Mouse (Mus musculus) midbrain, embryonic 11.5 days (tissue): ENCODE measurements at regions not wholly inside any gene's neighbourhood (a gene's known extent, or its start where the extent isn't known, plus 50 kb on each side); places are given as distances from the start of the nearest gene placed in this dataset.

ENCODE experiments used
- ATAC-seq: fragments of 200-750 bp; cut with Nextera tagmentation; 2 replicates; pipeline ENCODE4 v1.8.0; 2017; ENCODE audit warnings: moderate TSS enrichment, moderate library complexity; ENCODE audit not compliant: low FRiP score
- DNase-seq: peaks from one replicate; pipeline ENCODE4 v3.0.0; 2015; ENCODE audit warnings: low spot score; ENCODE audit errors: missing footprints
- H3K27ac ChIP-seq: fragments of 300-500 bp; sonication (generic); 2 replicates; pipeline ENCODE4 v1.5.1; 2014; ENCODE audit warnings: low read depth, low read length
- H3K27me3 ChIP-seq: fragments of 300-500 bp; sonication (generic); 2 replicates; pipeline ENCODE4 v1.6.1; 2014; ENCODE audit warnings: mild to moderate bottlenecking, low read length, moderate library complexity, mixed read lengths; ENCODE audit not compliant: control insufficient read depth, insufficient read depth
- H3K36me3 ChIP-seq: fragments of 300-500 bp; sonication (generic); 2 replicates; pipeline ENCODE4 v1.6.1; 2014; ENCODE audit warnings: mild to moderate bottlenecking, low read length, moderate library complexity, mixed read lengths; ENCODE audit not compliant: control insufficient read depth, insufficient read depth
- H3K4me1 ChIP-seq: fragments of 300-500 bp; sonication (generic); 2 replicates; pipeline ENCODE4 v1.6.1; 2014; ENCODE audit warnings: low read length; ENCODE audit not compliant: control insufficient read depth, insufficient read depth
- H3K4me2 ChIP-seq: fragments of 300-500 bp; sonication (generic); 2 replicates; pipeline ENCODE4 v1.6.1; 2014; ENCODE audit warnings: mild to moderate bottlenecking, moderate library complexity
- H3K4me3 ChIP-seq: fragments of 300-500 bp; sonication (generic); 2 replicates; pipeline ENCODE4 v1.5.1; 2014; ENCODE audit warnings: low read depth, low read length
- H3K9ac ChIP-seq: fragments of 300-500 bp; sonication (generic); 2 replicates; pipeline ENCODE4 v1.6.1; 2014; ENCODE audit warnings: low read length
- H3K9me3 ChIP-seq: fragments of 300-500 bp; sonication (generic); 2 replicates; pipeline ENCODE4 v1.6.1; 2016; ENCODE audit warnings: low read length; ENCODE audit not compliant: control insufficient read depth
- WGBS: fragments of 180-500 bp; shearing (Covaris S2); extraction: QIAGEN DNeasy Blood & Tissue Kit; methylation state at CpG from one replicate; pipeline ENCODE4 v1.1.7; 2014; 5-methylcytosine and 5-hydroxymethylcytosine counted together

DNA sequence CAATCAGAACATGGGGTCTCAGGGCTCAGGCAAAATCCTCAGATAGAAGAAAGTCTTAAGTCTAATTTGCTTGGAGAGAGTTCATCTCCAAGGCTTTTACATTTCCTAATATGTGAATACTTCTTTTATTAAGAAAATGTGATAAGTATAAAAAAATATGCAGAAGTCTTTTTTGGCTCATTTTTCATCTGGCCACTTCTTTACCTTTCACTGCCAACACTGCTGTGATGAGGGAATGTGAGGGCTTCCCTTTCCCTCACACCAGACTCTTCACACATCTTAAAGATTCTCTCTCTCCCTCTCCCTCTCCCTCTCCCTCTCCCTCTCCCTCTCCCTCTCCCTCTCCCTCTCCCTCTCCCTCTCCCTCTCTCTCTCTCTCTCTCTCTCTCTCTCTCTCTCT is 60.0 kb upstream of the Frmd4a start:
- H3K9me3 ChIP-seq = no peaks in the 10 kb centered on the region
- no peaks in the 10 kb centered on the region for H3K36me3 ChIP-seq
- H3K27me3 ChIP-seq = no peaks in the 10 kb centered on the region
- H3K9ac ChIP-seq = no peak overlapping the region
- no peak overlapping the region for H3K4me2 ChIP-seq
- no peaks in the 10 kb centered on the region for H3K4me1 ChIP-seq
- no peak overlapping the region for H3K4me3 ChIP-seq
- no peak overlapping the region for H3K27ac ChIP-seq
- no peak for ATAC-seq
- no peak for DNase-seq

DNA sequence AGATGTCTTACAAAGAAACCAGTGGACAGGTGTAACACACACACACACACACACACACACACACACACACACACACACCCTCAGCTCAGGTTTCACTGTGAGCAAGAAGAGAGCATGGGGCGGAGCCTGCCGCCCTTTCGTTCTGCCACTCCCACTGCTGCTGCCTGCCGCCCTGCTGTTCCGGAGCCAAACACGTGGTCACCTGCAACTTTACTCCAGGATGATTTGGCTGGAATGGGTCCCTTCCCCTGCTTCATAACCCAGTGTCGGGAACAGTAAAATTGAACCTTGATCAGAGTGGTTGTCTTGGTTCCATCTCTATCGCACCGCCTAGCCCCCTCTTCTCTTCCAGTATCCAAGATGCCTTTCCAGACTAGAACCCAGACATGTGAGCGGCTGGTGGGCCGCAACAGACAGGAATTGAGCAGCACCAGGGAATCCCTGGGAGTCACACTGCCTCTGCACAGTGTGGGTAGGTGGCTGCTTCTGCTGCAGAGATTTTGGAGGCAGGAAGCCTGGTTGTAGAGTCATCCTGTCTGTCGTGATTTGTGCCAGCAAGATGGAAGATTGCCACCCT is 59.4 kb upstream of the Frmd4a start:
- H3K4me1 ChIP-seq = no peaks in the 10 kb centered on the region
- peak overlapping the region; percentile 18; the same call in 1 of the 2 replicates for H3K4me2 ChIP-seq
- H3K27me3 ChIP-seq = no peaks in the 10 kb centered on the region
- no peak overlapping the region for H3K27ac ChIP-seq
- no peaks in the 10 kb centered on the region for H3K36me3 ChIP-seq
- no peaks in the 10 kb centered on the region for H3K9me3 ChIP-seq
- ATAC-seq (no peak), DNase-seq (no peak)
- WGBS = 27% methylated on average over 12 of the region's 12 CpGs
- no peak overlapping the region for H3K9ac ChIP-seq
- H3K4me3 ChIP-seq = no peak overlapping the region

- Histone ChIP-seq H3K4me3 (no peak overlapping the region), H3K36me3 (no peaks in the 10 kb centered on the region), H3K9ac (no peak overlapping the region), H3K27ac (no peak overlapping the region), H3K27me3 (no peaks in the 10 kb centered on the region), H3K9me3 (no peaks in the 10 kb centered on the region), H3K4me2 (no peak overlapping the region), H3K4me1 (no peaks in the 10 kb centered on the region)
- ATAC-seq = no peak
- 83% methylated on average over 4 of the region's 4 CpGs for WGBS
- DNase-seq = no peak
These were observed 58.8 kb upstream of the Frmd4a start for GRCm38 (mm10) chr2:3958711-3959110.

- Histone ChIP-seq H3K4me3 (no peak overlapping the region), H3K27ac (no peak overlapping the region), H3K4me1 (no peaks in the 10 kb centered on the region), H3K9me3 (no peaks in the 10 kb centered on the region), H3K4me2 (no peak overlapping the region), H3K36me3 (no peaks in the 10 kb centered on the region), H3K27me3 (no peaks in the 10 kb centered on the region), H3K9ac (no peak overlapping the region)
- ATAC-seq (no peak), DNase-seq (no peak)
- 84% methylated on average over 1 of the region's 1 CpGs for WGBS
These were observed 58.3 kb upstream of the Frmd4a start for GRCm38 (mm10) chr2:3959181-3959580.

DNA sequence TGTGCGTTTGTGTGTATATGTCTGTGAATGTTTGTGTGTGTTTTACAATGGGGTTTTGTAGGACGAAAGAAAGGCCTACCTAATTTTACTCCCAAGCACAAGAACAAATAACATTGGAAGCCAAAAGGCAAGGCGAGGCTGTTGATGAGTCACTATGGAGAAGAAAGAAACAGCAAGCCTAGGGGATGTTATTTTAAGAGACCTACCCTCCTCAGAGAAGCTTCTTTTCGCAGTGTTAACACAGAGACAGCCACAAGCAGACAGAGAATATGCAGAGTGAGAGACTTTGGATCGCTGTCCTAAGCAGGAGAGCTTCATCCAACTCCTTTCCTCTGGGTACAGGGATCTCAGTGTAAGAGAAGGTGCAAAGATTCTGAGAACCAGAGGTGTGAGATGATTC is 57.3 kb upstream of the Frmd4a start:
- 87% methylated on average over 5 of the region's 5 CpGs for WGBS
- Histone ChIP-seq H3K4me1 (no peaks in the 10 kb centered on the region), H3K36me3 (no peaks in the 10 kb centered on the region), H3K9ac (no peak overlapping the region), H3K9me3 (no peaks in the 10 kb centered on the region), H3K27me3 (no peaks in the 10 kb centered on the region), H3K4me2 (no peak overlapping the region), H3K4me3 (no peak overlapping the region), H3K27ac (no peak overlapping the region)
- DNase-seq (no peak), ATAC-seq (no peak)

GRCm38 (mm10) chr2:3964351-3964750 is 53.2 kb upstream of the Frmd4a start:
- Histone ChIP-seq H3K4me3 (no peak overlapping the region), H3K27ac (no peak overlapping the region), H3K36me3 (no peaks in the 10 kb centered on the region), H3K9me3 (no peaks in the 10 kb centered on the region), H3K9ac (no peak overlapping the region), H3K4me2 (no peak overlapping the region), H3K4me1 (no peaks in the 10 kb centered on the region), H3K27me3 (no peaks in the 10 kb centered on the region)
- 88% methylated on average over 4 of the region's 4 CpGs for WGBS
- DNase-seq (peak; percentile 98), ATAC-seq (peak; percentile 100)
